Mouse (Mus musculus) heart, embryonic 16.5 days (tissue): ENCODE results near the gene Abcf2. TPM values are rescaled to one million over a fixed set of nuclear protein-coding genes. Genes with fewer than 3 reads are reported as not detected.

Source experiments
- ATAC-seq: fragments of 200-750 bp; cut with Nextera tagmentation; replicated peaks from 2 replicates; pipeline ENCODE4 v1.8.0; 2017; ENCODE audit warnings: moderate number of reproducible peaks; ENCODE audit not compliant: insufficient read depth, low FRiP score; ENCODE audit errors: extremely low read depth
- H3K27ac ChIP-seq: fragments of 300-500 bp; sonication (generic); 2 replicates; pipeline ENCODE4 v1.5.1; 2014; ENCODE audit warnings: mild to moderate bottlenecking, low read length, control low read depth, moderate library complexity
- H3K27me3 ChIP-seq: fragments of 300-500 bp; sonication (generic); 2 replicates; pipeline ENCODE4 v1.6.1; 2014; ENCODE audit warnings: low read length, mixed read lengths; ENCODE audit not compliant: control insufficient read depth, insufficient read depth
- H3K36me3 ChIP-seq: fragments of 300-500 bp; sonication (generic); 2 replicates; pipeline ENCODE4 v1.6.1; 2014; ENCODE audit not compliant: control insufficient read depth, insufficient read depth
- H3K4me1 ChIP-seq: fragments of 300-500 bp; sonication (generic); 2 replicates; pipeline ENCODE4 v1.6.1; 2014; ENCODE audit warnings: low read length, mixed read lengths; ENCODE audit not compliant: control insufficient read depth, insufficient read depth
- H3K4me2 ChIP-seq: fragments of 300-500 bp; sonication (generic); 2 replicates; pipeline ENCODE4 v1.6.1; 2014; ENCODE audit warnings: low read depth, mild to moderate bottlenecking, control low read depth, low read length
- H3K4me3 ChIP-seq: fragments of 300-500 bp; sonication (generic); 2 replicates; pipeline ENCODE4 v1.5.1; 2014; ENCODE audit warnings: mild to moderate bottlenecking, control low read depth, low read length
- H3K9ac ChIP-seq: fragments of 300-500 bp; sonication (generic); 2 replicates; pipeline ENCODE4 v1.6.1; 2014; ENCODE audit warnings: low read length, control low read depth
- H3K9me3 ChIP-seq: fragments of 300-500 bp; sonication (generic); replicated peaks from 2 replicates; pipeline ENCODE4 v1.6.1; 2016; ENCODE audit warnings: low read length; ENCODE audit not compliant: control insufficient read depth
- WGBS: fragments of 180-500 bp; shearing (Covaris S2); extraction: QIAGEN DNeasy Blood & Tissue Kit; methylation state at CpG from one replicate; pipeline ENCODE4 v1.1.7; 2014; 5-methylcytosine and 5-hydroxymethylcytosine counted together
- polyA plus RNA-seq: library from polyadenylated mRNA; unstranded; fragments of >200 nt; fragmentation: Nextera tagmentation; extraction: Ambion mirVana; gene quantifications from 2 replicates; pipeline ENCODE4 v1.2.1, GENCODE M21; 2015

The Abcf2 gene
- polyA plus RNA-seq = 68.1 and 72.6 TPM in 2 replicates

DNA sequence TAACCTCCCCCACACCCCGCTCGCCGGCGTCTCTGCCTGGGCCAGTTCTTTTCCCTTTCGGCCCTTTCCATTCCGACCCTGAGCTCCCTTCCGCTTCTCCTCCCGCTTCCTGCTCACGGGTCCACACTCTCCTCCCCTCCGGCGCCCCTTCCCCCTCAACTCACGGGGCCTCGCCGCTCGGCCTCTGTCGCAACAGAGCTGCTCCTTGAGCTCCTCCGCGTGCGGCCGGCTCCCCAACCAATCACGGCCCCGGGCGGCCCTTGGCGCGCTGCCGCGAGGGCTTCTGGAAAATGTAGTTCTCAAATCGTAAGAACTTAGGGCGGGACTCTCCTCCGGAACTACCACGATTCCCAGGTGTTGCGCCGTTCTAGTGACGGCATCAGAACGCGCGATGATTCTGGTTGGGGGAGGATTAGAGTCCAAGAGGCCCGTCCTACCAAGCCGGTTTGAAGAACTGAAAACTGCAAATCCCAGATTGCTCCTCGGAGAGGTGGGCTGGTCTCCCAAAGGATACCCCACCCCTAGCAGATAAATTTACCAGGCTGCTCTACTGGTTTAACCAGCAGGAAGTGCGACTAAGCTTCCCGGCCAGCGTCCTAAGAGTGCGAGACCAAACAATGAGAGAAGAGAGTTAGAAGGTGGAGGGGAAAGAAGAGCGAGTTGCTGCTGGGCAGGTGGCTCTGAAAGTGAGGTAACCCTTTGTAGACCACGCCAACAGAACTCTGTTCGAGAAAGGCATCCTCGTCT, at the start of gene Abcf2:
Abcf2 (minus strand) TSS at position 285 of the 747 bp plus-strand sequence.
- H3K4me3 ChIP-seq = peak within 1 kb of the TSS; percentile 90
- H3K9me3 ChIP-seq = no peaks in the 10 kb centered on the region
- peak within 1 kb of the TSS; percentile 92 for H3K9ac ChIP-seq
- peaks cover 17% of the 10 kb centered on the region for H3K36me3 ChIP-seq
- H3K27ac ChIP-seq = peak within 1 kb of the TSS; percentile 87
- under 1% methylated on average over 48 of the region's 48 CpGs for WGBS
- ATAC-seq = peak; percentile 97
- peaks cover 15% of the 10 kb centered on the region for H3K4me1 ChIP-seq
- H3K4me2 ChIP-seq = peak within 1 kb of the TSS; percentile 96
- no peaks in the 10 kb centered on the region for H3K27me3 ChIP-seq

DNA sequence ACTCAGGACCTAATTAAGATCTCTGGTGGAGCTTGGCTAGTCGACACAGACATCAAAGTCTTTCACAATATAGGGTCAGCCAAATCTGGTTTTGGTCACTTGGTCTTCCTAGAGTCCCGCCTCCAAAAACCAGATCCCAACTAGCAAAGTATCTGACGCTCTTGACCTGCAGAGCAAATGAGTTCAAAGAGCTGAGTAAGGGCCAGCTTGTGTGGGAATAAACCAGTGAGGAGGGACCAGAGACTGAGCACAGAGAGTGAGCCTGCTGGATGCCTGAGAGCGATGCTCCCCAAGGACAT, 47.5 kb upstream of the Abcf2 start:
- Histone ChIP-seq H3K9me3 (no peaks in the 10 kb centered on the region), H3K36me3 (no peaks in the 10 kb centered on the region), H3K4me1 (peaks cover 10% of the 10 kb centered on the region), H3K27ac (no peak overlapping the region), H3K4me3 (no peak overlapping the region), H3K9ac (no peak overlapping the region), H3K27me3 (peaks cover 18% of the 10 kb centered on the region), H3K4me2 (no peak overlapping the region; the same call in 1 of the 2 replicates)
- no peak for ATAC-seq
- 29% methylated on average over 4 of the region's 4 CpGs for WGBS

- no peaks in the 10 kb centered on the region for H3K9me3 ChIP-seq
- H3K4me3 ChIP-seq = peak within 1 kb of the TSS; percentile 57
- H3K9ac ChIP-seq = peak within 1 kb of the TSS; percentile 71
- H3K4me2 ChIP-seq = peak within 1 kb of the TSS; percentile 89
- no peak within 1 kb of the TSS for H3K27ac ChIP-seq
- ATAC-seq = 0 out of 2 replicates have a peak, but pooled peaks have one; percentile 37
- H3K36me3 ChIP-seq = no peaks in the 10 kb centered on the region
- 3% methylated on average over 37 of the region's 37 CpGs for WGBS
- peaks cover 10% of the 10 kb centered on the region for H3K4me1 ChIP-seq
- H3K27me3 ChIP-seq = peaks cover 18% of the 10 kb centered on the region
Measured at GRCm38 (mm10) chr5:24623986-24624821, 46.9 kb upstream of the Abcf2 start, which contains the start of gene Smarcd3. Gene Smarcd3, minus strand, starts transcription at chr5:24624411.

- peaks cover 18% of the 10 kb centered on the region for H3K27me3 ChIP-seq
- WGBS = 39% methylated on average over 8 of the region's 8 CpGs
- H3K4me1 ChIP-seq = peaks cover 10% of the 10 kb centered on the region
- no peaks in the 10 kb centered on the region for H3K9me3 ChIP-seq
- no peak overlapping the region; the same call in 1 of the 2 replicates for H3K4me2 ChIP-seq
- H3K27ac ChIP-seq = no peak overlapping the region
- no peaks in the 10 kb centered on the region for H3K36me3 ChIP-seq
- no peak overlapping the region; the same call in 1 of the 2 replicates for H3K4me3 ChIP-seq
- ATAC-seq = no peak
- no peak overlapping the region for H3K9ac ChIP-seq
Measured at GRCm38 (mm10) chr5:24623041-24623985, 46.0 kb upstream of the Abcf2 start.

DNA sequence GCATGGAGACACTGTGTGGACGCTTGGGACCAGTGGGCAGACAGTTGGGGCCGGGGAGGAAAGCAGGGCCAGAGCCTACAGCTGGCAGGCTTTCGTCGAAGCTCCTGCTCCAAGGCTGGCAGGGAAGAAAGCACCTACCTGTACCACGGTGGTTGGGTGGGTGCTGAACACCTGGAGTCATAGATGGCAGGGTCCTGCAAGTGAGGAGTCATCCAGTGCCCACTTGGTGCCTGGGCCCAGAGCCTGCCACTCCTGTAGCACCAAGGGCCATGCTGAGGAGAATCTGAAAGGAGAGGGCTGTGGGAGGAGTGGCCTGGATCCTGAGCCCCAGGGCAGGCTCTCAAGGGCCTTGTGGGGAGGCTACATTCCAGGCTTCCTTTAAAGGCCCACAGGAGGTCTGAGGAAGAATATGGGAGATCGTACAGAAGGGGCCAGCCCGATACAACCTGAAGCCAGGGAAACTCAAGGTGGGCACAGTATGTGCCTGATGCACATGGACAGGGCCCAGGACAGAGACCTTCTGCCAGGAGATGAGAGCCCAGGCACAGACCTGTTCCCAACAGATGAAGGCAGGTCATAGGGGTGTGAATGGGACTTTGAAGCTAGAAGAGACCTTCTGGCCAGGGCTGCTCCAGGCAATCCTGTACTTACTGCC, 45.2 kb upstream of the Abcf2 start:
- Histone ChIP-seq H3K27me3 (peaks cover 18% of the 10 kb centered on the region), H3K4me1 (peaks cover 10% of the 10 kb centered on the region), H3K4me2 (no peak overlapping the region), H3K27ac (no peak overlapping the region), H3K9me3 (no peaks in the 10 kb centered on the region), H3K9ac (no peak overlapping the region), H3K4me3 (no peak overlapping the region), H3K36me3 (no peaks in the 10 kb centered on the region)
- WGBS = 69% methylated on average over 7 of the region's 7 CpGs
- no peak for ATAC-seq

DNA sequence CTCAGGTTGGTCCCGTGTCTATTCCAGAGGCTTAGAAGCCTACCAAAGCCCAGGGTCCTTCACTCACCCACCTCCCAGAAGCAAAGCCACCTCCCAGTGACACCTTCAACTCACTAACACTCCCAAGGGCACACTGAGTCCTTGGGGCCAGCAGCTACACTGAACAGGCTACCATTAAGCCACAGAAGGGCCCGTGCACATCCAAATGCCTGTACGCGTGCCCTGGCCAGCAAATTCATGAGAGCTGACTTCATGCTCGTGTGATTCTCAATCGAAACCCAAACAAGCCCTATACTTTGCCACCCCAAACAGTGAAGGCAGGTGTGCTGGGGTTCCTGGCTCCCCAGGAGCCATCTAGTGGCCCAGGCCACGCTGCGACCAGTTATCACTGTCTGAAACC, 43.4 kb upstream of the Abcf2 start:
- Histone ChIP-seq H3K9me3 (no peaks in the 10 kb centered on the region), H3K27me3 (peaks cover 17% of the 10 kb centered on the region), H3K27ac (no peak overlapping the region), H3K4me1 (peaks cover 10% of the 10 kb centered on the region), H3K4me2 (no peak overlapping the region), H3K4me3 (no peak overlapping the region), H3K36me3 (no peaks in the 10 kb centered on the region), H3K9ac (no peak overlapping the region)
- no peak for ATAC-seq
- 67% methylated on average over 8 of the region's 8 CpGs for WGBS

- Histone ChIP-seq H3K27me3 (peaks cover 15% of the 10 kb centered on the region), H3K4me3 (no peak overlapping the region), H3K36me3 (no peaks in the 10 kb centered on the region), H3K4me2 (no peak overlapping the region), H3K27ac (no peak overlapping the region), H3K4me1 (peaks cover 10% of the 10 kb centered on the region), H3K9me3 (no peaks in the 10 kb centered on the region), H3K9ac (no peak overlapping the region)
- ATAC-seq = no peak
- WGBS = 50% methylated on average over 8 of the region's 8 CpGs
Measured at GRCm38 (mm10) chr5:24620116-24620515, 42.8 kb upstream of the Abcf2 start.

- Histone ChIP-seq H3K9ac (no peak overlapping the region), H3K4me3 (no peak overlapping the region), H3K27ac (no peak overlapping the region), H3K4me1 (peaks cover 8% of the 10 kb centered on the region), H3K27me3 (peaks cover 13% of the 10 kb centered on the region), H3K9me3 (no peaks in the 10 kb centered on the region), H3K4me2 (no peak overlapping the region), H3K36me3 (no peaks in the 10 kb centered on the region)
- WGBS = 77% methylated on average over 3 of the region's 3 CpGs
- ATAC-seq = no peak
Measured at GRCm38 (mm10) chr5:24618921-24619320, 41.7 kb upstream of the Abcf2 start.
